Mouse (Mus musculus): ENCODE measurements around the gene Gm37240.

Gm37240 gene

DNA sequence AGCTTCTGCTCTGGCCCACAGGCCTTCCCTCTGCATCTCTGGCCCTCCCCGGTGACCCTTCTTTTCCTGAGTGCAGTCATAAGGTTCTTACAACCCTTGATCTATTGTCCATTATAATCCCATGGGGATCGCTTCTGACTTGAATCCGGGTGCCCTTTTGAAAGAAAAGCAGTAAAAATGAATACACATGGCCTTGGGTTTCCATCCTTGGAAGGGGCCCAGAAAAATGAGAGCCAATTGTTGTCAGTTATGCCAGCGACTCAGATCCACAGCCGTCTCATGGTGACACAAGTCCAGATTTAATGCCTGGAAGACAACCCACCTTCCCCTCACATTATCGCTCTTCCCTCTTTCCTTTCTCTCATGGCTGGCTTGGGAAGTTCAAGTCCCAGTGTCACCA lies 1405.2 kb downstream of the Gm37240 start:
- CTCF ChIA-PET = no interaction called here

DNA sequence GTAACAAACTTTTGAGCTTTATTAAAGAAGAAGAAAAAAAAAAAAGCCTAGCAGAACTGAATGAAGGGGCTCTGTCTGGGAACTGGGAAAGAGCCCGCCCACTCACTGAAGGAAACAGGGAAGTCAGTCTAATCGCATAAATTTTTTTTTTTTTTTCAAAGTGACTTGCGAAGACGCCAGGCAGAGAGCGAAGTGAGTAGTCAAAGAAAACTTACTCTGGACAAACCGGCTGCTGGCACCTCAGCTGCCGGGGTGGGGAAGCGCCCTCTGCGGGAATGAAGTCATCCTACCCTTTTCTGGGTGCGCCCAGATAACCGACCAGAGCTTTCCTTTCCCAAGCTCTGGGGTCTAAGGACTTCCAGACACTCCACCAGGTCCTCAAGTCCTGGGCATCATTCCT lies 1406.2 kb downstream of the Gm37240 start:
- CTCF ChIA-PET = no interaction called here

DNA sequence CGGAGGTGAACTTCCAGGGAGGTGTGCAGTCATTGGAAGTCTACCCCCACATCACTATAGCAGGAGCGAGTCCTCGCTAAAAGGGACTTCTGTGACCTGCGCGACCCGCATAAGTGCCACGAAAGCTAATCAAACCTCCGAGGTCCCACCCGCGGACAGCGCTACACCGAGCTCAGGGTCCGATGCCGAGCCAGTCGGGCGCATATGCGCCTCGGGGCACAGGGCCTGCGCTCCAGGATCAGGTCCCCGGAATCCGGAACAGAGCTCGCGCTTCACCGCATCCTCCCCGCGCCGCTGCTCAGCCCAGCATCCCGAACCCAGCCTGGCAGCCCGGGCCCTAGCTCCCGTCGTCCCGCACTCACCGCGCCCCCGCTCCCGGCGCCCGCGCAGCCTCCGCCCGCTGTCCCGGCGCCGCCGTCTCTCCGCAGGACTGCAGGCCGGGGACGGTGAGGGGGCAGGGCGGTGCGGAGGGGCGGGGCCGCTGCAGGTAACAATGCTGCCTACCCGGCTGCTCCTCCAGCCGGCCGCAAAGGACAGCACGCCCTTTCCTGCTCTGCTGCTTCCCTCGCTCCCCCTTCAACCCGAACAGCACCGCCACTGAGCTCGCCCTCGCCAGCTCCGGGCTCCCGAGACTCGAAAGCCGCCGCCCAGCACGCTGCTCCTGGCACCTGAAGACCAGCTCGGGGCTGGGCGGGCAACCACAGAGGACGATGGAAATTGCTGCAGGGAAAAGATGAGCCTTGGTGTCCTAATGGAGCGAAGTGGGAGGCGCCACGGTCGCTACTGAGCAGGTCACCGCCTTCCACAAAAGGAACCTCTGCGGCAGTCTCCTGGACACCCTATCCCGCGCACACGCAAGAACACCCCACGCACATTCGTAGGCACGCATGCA lies 1407.1 kb downstream of the Gm37240 start, which contains the start of gene Fhdc1:
TSS of gene Fhdc1 (minus strand) at position 424 of the 892 bp plus-strand sequence.
- CTCF ChIA-PET = no interaction called here

DNA sequence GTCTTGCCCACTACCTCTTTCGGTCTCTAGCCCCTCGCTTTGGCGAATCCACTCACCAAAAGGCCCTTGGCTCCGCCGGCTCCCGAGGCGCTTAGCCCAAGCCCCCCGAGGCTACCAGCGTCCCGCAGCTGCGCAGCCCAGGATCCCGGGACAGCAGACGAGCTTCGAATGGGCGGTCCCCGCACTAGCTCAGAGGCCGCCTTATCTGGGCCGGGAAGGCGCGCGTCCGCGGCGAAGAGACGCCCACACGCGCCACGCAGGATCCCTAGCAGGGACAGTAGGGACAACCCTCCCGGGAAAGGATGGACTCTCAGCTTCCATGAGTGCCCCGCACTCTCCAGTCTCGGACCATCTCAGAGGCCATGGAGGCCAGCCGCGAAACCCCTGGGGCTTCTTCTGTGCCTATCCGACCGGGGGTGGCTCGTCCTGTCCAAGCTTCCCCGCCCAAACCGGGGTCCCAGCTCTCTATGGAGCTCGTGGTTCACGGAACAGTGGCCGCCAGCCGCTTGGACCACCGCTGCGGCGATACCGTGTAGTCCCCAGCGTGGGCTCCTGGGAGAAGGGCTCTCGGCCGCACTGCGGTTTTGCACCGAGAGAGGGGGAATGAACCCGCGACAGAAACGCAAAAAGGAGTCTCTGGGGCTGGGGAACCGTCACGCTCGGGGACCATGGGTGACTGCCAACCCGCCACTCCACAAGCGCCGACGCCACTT lies 1407.9 kb downstream of the Gm37240 start:
- CTCF ChIA-PET = no interaction called here

DNA sequence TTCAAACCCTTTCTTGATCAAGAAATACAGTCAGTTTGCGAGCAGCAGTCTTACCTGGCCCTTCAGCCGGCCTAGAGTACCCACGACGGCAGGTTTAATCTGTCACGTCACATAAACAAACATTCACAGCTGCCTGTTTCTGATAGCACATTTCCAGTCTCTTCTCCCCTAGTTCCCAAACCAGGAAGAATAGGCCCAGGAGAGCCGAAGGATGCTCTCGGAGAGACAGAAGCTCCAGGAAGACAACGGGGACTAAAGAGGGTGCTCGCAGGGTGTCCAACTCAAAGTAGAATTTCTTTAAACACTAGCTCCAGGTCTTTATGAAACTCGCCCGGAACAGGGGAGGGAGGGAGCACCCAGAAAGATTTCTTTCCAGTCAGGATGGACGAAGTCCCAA lies 1408.4 kb downstream of the Gm37240 start:
- CTCF ChIA-PET = no interaction called here

DNA sequence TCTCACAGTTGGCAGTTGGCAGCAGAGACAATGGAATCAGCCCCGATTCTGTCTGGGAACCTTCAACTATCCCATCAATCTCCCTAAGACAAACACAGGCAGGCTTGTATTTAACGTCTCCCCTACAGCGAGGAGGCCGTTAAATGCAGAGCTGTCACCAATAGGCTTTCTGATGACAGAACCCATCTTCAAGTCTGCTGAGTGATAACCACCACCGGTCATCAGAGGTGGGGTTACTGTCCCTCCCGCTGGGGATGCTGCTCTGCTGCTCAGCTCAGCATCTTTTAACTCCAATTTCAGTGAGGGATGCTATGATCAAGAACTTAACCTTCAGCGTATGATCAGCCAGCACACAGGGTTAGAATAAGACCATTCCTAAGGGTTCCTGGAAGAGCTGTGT lies 1409.1 kb downstream of the Gm37240 start:
- CTCF ChIA-PET = no interaction called here

DNA sequence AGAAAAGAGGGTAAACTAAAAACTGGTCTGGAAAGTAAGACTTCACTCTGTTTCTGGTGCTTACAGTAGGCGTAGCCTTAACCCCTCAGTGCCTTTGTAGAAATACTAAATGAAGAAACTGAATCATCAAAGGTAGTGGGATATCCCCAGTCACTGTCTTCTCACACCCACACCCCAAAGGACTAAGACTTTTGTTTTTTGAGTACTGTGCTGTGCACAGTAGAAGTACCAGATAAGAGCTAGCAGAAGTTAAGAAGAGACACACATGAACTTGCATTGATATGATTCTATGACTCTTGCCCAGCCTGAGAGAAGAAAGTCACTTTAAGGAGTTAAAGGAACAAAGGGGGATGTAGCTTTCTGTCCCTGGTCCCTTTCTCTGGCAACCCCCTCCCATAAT lies 1409.8 kb downstream of the Gm37240 start:
- CTCF ChIA-PET = no interaction called here

DNA sequence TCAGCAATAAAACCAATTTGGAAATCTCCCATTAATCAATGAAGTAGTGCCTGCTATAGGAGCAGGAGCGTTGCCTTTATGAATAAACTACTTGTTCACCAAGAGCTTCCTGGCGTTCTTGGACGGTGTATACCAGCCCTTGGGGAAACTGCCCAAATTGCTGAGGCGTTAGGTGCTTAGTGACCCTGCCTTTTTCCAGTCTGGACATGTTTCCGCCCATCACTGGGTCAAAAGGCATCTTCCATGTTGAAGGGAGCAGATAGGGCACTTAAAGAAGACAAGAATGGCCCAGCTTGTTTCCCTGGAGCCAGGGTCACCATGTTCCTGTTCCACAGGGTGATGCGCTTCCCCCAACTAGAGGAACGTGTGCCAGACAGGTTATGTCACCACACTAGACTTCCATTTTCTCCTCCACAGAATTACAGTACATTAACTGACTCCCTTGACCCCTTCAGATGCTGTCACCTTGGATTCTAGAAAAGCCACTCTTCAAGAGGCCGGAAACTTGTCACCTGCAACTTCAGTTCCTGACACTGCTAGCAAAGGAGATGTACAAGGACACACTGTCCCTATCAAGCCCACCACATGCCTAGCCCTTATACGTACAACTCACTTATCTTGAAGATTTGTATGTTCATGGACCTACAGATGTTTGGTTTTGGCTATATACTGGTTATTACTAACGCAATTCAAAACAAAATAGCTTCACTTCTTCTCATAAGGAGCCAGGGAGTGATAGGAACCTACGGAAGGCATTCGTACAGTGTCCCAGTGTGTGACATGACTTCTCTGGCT lies 1412.1 kb downstream of the Gm37240 start:
- CTCF ChIA-PET = interaction anchor here (0.7 kb wide), 1 partner anchor 1033 kb away, joined by 3 read pairs; no protein-coding TSS in a partner anchor

DNA sequence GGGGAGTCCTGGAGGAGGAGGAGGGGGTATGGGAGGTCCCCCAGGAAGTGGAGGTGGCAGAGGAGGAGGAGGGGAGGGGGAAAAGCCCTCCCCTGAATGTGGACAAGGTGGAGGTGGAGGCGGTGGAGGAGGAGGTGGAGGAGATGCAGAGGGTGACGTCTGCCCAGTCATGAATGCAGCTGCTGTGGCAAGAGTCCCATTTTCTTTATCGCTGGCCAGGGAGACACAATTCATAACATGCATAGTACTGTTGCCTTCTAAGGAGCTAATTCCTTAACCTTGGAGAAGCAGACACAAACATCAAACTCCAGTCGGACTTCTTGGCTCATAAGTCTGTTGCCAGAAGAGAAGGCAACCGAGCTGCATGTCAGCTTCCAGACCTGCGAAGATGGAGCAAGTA lies 1412.9 kb downstream of the Gm37240 start:
- CTCF ChIA-PET = interaction anchor here (0.6 to 0.7 kb wide), 2 partner anchors 296 to 1033 kb away, joined by 3 to 7 read pairs; no protein-coding TSS in a partner anchor

DNA sequence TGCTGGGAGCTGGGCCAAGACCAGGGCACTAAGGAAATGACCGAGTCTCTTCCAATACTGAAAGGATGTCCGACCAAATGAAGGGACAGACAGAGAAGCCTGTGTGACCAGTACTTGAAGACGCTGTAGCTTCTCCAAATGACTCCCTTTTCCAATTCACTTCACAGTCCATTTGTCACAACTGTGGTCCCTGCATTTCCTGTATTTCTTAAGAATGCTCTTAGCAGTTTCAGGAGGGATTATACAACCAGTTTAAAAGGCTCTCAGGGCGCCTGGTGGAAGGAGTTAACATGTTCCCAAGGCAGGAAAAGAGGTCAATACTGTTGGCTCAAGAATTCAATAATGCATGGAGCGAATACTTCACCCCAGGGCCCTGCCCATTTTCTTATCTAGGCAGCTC lies 1414.4 kb downstream of the Gm37240 start:
- CTCF ChIA-PET = no interaction called here

DNA sequence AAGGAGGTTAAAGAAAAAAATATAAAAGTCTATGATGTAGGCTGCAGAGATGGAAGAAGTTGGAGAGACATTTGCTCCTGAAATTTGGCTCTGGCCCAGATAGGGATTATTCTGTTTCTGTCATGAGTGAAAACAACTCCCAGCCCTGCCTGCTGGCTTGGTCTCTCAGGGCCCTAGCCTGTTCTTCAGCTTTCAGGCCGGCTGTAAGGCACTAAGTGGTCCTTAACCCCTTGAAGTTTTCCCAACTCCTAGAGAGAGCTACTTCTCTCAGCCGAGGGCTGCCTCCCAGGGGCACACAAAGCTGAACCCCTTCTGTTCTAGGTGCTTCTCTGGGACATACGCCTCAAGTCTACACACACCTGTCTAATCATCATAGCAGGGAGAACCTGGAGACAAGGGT lies 1414.8 kb downstream of the Gm37240 start:
- CTCF ChIA-PET = no interaction called here

DNA sequence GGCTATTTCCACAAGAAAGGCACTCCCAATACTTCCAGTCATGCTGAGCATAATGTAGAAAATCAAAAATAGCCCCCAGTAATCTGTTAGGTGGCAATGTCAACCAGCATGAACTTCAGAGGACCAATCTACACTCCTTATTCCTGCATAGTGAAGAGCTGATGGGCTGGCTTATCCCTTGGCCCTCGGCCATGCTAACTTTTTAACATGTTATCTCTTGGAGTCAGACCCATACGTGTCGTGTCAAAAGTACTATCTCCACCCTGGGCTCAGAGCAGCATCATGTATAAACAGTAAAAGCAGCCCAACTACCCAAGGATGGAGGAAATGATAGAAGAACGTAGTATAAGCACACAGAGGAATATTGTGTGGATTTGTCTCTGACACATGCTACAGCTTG lies 1416.2 kb downstream of the Gm37240 start:
- CTCF ChIA-PET = no interaction called here

DNA sequence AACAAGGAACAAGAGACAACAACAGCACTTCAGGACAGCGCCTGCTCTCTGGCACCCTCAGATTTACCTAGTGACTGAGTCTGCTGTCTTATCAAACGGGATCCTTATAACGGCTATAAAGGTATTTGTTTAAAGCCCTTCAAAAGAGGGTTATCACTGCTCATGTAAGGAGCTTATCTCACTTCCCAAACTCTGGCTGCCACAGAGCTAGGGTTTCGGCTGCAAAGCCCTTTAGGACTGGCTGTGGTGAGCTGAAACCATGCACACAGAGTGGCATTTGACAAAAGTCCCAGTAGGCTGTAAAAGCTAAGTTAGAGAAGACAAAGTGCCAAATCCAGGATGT lies 1419.2 kb downstream of the Gm37240 start:
- CTCF ChIA-PET = no interaction called here

DNA sequence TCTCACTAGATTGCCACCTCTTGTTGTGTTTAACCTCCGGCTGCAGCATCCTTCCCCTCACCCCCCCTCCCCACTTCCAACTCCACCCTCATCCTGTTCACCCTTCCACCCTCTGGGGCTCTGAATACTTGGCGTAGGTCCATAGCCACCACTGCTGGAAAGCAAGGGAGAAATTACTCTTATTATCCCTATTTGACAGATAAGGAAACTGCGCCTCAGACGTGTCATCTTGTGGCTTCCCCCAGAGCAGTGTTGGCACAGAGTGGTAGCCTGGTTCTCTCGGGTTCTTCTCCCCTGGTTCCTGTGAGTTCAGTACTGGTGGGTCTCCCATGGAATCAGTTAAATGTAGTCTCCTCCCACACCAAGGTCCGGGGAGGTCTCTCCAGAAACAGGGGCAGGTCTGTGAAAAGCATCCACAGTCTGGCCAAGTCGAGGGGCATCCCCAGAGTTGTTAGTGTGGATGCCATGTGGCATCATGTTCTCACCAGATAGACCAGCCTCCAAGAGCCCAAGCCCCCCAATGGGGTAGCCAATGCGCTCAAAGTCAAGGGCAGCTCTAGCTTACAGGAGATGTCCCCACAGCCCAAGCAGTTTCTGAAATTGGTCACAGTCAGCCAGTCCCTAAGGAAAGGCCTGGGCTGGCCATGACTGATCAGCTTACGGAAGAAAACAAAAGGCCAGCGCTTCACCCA lies 1419.8 kb downstream of the Gm37240 start:
- CTCF ChIA-PET = no interaction called here

DNA sequence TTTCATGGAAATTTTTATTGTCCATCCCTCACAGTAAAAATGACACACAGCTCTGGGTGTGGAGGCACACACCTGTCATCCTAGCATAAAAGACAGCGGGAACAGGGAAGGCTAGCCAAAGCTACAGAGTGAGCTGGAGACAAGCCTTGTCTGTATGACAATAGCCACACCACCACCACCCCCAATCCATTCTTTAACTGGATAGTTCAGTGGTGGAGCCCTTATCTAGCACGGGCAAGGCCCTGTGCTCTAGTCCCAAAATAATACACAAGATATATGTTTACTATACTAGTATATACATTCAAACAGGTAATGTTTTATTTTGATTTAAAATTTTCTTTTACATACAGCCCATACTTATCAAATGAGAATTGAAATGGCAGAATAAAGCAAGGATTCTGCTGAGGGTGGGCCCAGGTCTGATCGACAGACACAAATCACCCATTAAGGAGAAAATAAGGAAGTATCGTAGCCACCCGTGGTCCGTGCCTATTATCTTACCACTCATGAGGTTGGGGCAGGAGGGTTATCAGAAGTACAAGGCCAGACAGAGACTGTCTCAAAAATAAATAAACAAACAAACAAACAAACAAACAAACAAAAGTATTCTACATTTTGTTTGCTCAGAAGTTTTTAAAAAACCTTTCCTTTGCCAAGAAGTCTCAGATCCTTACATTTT lies 1421.4 kb downstream of the Gm37240 start:
- CTCF ChIA-PET = no interaction called here

DNA sequence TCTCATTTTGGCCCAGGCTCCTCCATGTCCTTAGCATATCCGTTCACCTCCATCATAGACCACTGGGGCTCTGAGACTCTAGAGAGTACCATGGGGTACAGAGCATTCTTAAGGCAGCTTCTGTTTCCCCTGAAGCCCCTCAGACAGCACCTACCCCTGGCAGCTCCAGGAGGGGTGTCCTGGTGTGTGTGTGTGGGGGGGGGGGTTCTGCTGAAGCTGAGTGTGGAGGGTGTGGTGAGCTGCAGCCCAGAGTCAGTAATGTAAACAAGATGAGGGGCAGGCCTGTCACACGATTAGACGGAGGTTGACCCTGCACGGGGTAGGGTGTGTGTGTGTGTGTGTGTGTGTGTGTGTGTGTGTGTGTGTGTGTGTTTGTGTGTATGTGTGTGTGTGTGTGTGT lies 1425.6 kb downstream of the Gm37240 start:
- CTCF ChIA-PET = interaction anchor here (0.6 kb wide), 1 partner anchor 8 kb away, joined by 4 read pairs; no protein-coding TSS in a partner anchor

DNA sequence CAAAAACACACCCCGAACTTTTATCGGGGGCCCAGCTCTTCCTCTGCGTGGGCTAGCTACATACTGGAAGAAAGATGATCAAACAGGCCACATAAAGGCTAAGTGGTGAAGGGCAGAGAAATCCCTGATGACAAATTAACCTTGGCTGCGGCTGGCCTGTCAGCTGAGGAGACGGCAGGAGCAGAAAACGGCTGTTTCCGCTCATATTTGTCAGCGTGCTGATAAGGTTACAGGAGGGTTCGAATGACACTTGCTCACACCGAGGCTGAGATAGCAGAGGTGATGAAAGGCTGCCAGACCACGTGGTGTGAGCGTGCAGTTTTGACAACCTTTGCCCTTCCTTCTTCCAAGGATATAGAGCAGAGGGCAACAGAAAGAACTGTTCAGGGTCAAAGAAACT lies 1426.4 kb downstream of the Gm37240 start:
- CTCF ChIA-PET = no interaction called here

DNA sequence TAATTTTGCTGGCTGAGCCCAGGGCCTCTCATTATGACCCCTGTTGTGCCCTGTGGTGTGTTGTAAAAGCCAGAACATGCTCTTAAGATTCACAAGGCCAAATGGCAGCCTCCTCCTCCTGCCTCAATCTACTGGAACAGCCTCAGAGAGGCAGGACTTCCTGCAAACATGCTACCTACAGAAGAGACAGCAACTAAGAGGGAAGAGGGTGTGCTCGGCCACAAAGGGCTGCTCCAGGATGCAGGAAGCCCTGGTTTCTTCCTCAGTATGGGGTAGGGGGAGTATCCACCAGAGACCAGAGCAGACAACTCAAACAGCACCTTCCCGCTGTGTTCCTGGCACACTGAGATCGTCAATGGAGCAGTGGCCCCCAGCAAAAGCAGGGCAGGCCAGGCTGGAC lies 1426.8 kb downstream of the Gm37240 start:
- CTCF ChIA-PET = no interaction called here

DNA sequence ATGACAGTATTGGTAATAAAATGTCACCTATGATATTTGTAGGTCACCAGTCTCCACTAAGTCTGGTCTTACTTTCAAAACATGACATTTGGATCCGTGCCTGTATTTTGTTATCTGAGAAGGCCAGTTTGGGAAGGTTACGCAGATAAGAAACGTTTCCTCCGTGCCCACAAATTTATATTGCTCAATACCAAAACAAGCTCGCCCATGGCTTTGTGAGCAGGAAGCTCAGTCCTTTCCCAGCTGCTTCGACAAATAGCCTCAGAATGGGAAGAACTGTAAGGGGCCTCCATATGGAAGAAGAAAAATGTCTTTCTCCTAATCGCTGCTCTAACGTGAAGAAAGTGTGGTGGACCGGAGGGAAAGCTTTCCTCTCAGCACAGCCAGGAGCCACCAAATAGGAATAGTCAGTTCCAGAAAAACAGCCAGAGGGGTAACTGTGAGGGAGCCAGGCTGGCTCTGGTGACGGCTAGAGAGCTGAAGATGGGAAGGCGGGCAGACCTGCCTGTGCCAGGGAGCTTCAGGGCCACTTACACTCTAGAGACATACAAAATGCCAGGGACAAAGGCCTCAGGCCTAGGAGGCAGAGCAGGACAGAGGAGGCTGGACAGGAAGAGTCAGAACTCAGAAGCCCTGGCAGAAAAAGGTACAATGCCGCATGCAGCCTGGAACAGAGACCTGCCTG lies 1431.4 kb downstream of the Gm37240 start:
- CTCF ChIA-PET = no interaction called here

DNA sequence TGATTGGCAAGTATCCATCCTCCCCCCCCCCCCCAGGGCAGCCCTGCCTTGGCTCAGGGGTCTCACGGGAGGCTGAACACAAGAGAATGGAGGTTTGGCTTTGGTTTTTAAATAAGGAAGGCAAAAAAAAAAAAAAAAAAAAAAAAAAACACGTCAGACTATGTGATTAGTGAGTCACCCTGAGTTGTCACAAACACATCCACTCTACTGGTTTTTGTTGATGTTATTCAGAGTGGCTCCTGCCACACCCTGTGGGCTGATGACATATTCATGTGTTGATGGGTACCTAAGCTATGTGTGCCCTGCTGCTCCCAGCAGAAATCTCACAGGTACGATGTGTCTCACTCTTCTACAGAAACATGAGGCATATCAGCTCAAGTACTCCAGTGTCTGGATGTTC lies 1436.7 kb downstream of the Gm37240 start:
- CTCF ChIA-PET = no interaction called here

DNA sequence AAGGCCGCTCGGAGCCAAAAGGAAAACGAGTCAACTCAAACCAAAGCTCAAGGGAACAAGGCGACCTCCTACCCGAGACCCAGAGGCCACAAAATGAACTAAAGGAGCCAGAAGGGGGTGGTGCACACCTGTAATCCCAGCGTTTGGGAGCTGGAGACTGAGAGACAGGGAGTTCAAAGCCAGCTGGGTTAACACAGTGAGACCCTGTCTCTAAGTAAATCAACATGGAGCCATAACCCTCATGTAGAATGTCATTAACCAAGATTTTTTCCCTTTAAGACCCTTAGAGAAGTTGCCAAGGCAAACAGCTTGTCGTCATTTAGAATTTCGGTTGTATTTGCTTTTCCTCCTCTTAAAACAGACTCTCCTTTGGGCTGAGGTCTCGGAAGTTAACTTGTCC lies 1438.3 kb downstream of the Gm37240 start:
- CTCF ChIA-PET = no interaction called here
